Mouse (Mus musculus): Measurements from ENCODE around the gene Nxph4.

GRCm38 (mm10) chr10:127549892-127550291 is 15.5 kb upstream of the Nxph4 start:
- TF ChIP-seq TAL1 (IDR thresholded peaks at IDR 0.05; ENCODE audit: low read length) (no peak), GATA1 (IDR thresholded peaks at IDR 0.05; ENCODE audit: low read length) (no peak)
